Mouse (Mus musculus) right cerebral cortex, postnatal 14 days (tissue): ENCODE results near the gene Pappa2.

Source experiments
- DNase-seq: peaks from one replicate; pipeline ENCODE4 v3.0.0; 2022

The Pappa2 gene

DNA sequence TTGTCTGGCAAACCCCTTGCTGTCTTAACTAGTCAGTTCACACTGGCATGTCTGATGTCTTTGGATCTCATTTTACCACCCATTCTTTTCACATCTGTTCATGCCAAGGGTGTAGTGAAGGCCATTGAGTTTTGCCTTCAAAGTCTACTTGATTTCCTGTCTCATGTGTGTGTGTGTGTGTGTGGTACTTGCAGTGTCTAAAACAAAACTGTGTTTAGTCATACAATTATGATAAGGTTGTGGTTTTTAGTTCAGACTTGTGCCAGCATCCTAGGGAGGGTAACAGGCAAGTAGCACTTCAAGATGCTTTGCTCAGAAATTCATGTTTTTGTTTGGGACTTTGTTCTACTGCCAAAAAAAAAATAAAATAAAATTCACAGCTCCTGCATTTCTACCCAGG lies 216.1 kb downstream of the Pappa2 start:
- DNase-seq = no peak

DNA sequence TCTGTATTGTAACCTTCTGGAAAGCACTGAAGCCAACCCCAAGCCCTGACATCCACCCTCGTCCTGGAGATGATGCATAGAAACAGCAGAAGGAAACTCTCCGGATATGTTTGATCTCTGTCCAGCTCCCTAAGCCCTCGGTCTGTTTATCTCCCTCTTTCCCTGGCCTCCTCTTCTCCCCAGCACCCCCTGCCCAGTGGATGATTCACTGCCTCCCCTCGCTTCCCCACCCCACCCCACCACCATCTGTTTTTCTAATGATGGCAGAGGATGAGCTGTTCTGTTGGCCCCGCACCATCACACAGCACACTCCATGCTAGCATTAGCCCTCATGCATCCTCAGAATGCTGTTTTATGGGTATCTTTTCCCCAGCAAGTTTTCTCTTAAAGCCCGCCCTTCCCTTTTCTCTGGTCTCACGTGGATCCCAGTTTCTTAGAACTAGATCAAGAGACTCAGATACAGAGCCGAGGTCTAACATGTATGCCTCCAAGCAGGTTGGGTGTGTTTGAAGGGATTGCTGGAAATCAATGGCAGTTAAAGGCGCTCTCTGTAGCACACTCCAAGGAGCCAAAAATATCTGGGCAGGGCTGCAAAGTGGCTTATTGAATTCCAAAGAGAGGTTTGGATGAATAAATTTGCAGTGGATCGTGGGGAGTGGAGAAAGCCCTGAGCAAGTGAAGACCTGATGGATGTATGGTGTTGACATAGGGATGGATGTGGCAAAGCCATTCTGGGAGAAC lies 231.8 kb downstream of the Pappa2 start:
- DNase-seq = no peak

DNA sequence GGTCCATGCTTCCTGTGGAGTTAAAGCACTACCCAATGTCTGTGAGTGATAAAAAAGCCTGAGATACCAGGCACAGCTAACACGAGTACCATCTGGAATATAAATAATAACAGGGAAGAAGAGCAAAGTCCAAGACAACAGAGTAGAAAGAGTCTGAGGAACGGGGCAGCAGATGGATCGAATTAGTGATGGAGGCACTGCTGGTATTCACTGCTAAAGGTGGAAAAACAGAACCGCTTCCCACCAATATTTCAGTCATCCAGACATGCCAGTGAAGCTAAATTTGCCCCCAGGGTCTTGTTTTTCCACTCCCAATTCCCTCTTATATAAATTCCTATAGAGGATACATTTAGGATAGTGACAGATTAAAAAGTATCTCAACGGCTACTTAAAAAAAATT lies 238.8 kb downstream of the Pappa2 start:
- DNase-seq = no peak

DNA sequence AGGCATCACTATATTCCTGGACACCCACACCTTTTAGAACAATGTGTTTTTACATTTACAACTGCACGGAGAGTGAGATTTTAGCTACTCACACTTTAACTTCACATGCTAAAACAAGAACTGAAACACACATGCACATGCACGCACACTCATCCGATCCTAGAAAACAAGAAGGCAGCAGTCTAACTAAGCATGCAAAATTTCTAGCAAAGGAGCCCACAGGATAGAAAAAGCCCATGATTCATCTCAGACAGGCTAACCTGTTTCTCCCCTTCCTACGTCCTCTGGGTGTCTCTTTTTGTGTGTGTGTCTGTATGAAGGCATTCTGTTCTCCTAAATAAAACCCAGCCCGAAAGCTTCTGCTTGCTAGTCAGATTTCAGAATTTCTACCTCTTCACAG lies 239.3 kb downstream of the Pappa2 start:
- no peak for DNase-seq

DNA sequence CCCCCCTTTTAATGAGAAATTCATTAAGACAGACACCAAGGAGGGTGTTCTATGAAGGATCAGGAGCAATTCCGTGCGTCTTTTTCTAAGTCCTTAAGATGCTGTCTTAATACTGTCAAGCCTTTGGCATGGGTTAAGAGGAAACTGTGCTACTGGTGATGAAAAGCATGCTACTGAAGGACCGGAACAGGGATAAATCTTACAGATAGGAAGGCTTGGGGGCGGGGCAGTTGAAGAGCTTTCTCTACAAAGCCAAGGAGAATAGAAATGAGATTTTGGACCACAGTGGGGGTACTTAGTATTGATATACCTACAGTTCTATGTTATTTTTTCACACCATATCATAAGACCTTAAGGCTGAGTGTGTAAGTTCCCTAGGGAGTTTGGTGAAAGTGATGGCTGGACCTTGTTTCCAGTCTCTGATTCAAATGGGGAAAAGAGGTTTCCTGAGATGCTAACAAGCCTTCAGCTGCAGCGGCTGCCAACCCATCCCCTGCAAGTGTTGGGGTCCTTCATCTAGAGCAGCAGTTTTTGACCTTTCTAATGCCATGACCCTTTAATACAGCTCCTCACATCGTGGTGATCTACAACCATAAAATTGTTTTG lies 240.0 kb downstream of the Pappa2 start:
- no peak for DNase-seq

DNA sequence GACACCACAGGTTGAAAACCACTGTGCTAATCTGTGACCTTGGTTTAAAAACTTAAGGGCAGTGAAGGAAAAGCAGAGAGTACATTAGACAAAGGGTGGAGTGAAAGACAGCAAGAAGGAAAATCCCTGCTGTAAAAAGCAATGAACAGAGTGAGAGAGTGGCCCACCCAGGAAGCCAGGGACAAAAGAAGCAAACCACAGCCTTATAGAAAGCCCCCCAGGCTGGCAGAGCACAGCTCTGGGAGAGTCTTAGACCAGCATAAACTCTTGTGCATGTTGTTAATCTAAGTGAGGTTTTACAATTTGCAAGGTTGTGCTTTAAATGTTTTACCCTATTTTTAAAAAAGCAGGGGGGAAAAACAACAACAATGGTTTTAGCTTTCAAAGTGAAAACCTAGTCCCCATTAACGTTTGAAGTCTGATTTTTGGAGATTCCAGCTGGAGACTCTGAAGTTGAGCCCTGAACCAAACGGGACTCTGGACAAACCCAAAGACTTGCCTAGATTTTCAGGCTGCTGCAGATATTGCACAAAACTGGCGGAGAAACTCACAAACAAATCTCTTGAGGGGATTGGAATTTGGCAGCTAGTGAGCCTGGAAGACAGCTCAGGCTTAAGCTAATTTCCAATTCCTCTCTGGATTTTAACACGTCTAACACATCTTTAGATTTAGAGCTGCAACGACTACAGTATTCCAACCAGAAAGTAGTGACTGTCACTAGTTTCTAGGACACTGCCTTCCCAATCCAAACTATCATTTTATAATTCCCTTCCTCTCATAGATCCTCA lies 241.0 kb downstream of the Pappa2 start:
- DNase-seq = no peak

DNA sequence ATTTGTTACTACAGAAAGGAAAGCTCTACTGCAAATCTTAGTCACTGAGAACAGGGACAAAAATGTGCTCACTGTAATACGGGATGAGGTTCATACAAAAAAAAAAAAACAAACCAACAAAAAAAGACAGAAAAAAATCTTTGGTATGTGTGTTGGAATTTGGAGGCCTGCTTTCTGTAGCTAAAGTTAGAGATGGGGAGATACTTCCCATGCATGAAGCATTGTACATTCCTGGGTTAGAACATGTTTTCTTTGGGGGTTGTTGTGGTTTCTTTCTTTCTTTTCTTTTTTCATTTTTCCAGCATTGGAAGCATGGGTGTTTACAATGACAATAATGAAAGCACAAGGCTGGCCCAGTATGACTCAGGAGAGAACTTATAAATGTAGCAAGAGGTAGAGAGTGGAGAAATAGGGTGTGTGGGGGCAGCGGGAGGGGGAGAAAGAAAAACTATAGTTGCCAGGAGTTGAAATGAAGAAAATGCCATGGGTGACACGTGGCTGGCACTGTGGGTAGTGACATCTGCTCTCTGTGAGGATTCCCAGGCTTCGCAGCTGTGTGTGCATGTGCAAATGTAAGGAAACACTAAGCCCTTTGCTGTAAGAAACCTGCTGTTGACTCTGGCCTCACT lies 247.3 kb downstream of the Pappa2 start:
- DNase-seq = peak; percentile 20

DNA sequence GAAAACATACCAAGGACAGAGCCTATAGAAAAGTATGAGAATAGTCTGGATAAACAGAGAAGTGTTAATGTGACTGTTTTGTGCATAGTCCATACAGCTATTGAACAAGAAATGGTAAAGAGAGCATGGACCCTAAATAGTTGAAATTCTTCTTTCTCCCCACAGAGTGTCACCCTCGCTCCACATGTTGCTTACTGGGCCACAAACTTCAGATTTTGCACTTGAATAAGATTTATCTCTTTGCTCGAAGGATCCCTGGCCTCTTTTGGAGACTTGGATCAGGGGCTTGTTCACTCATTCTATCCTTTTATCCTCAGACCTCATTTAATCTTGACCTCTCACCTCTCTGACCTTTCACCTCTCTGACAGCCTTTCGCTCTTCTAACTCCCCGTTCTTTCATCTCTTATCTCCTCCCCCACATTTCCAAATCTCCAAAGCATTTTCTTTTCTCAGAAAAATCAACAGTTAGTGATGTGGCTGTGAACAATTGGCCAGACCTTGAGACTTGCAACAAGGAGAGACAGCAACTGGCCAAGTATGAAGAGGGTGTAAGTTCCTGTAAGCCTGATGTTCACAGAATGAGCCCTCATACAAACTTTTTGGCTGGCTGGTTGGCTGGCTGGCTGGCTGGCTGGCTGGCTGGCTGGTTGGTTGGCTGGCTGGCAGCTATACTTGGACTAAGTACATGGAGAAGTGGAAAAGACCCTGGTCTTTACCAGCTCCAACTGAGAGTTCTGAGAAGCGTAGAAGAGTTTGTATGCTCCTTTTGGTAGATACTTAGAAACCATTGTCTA lies 266.8 kb downstream of the Pappa2 start:
- DNase-seq = peak; percentile 23

DNA sequence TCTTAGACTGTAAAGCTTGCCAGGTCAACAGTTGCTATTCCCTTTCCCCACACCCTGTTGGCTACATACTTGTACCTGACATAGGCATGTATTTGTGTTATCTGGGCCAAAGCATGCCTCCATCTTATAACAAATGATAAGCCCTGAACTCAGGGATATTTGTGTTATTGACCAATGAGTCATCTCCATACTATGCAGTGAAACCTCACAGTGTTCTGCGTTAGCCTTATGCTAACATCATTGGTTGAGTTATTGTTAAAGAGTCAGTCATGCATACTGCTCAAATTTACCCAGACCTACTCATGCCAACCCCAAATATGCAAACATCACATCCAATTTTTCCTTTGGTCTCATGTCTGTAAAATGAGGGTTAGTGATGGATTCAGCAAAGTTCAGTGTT lies 279.0 kb downstream of the Pappa2 start:
- DNase-seq = no peak

DNA sequence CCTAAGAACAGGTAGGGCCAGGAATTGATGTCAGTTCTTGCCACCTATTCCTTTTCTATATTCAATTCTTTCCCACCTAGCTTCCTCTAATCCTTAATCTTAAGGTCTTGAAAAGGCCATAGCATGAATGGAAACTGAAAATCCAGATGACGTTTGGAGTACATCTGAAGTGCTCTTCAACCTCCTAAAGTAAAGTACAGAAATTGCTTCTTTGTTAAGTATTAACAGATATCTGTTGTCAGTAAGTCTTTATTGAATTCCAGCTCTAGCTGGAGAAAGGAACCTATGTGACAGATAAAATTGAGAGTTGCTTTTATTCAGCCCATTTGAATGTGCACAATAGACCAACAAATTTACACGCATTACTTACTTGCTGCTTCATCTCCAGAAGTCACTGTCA lies 280.1 kb downstream of the Pappa2 start:
- DNase-seq = no peak

DNA sequence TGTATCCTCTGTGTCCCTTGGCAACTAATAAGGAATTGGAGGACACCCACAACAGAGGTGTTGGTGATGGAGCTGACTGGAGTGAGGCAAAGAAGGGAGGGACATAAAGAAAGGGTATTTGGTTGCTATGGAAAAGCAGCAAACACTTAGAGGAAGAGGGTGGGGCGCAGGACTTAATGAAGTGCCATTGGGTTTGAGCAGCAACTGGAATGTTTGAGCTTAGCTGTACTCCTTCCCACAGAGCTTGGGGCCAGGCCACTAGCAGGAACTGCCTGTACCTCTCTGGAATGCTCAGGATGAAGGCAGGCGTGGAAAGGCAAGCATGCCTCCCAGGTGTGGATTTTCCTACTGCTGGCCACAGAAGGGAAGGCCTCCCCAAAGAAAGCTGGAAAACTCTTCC lies 281.0 kb downstream of the Pappa2 start:
- no peak for DNase-seq

DNA sequence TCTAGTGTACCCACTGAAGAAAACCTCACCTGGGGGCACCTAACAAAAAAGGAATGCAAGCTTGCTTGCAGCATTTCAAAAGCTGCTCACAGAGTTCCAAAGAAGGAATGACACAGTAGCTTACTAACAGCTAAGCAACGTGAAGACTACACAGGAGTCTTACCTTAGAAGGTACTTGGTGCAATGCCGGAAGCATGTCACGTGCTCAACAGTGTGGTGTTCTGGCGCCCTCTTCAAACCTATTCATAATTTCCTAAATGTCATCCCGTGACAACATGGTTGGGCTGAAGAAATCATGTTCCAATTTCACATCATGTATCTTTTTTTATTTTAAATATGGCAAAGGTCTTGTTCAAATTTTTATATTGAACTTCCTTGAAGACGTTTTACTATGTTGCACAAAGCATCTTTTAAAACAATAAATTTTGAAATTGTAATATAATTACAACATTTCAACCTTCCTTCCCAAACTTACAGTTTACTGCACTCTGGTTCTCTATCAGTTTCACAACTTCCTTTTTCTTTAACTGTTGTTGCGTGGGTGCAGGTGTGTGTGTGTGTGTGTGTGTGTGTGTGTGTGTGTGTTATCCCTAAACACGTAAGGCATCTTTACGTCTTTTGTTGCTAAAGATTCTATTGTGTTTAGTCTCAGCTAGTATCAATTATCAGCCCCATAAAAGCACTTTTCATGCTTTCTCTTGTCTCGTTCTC lies 282.3 kb downstream of the Pappa2 start:
- DNase-seq = no peak

DNA sequence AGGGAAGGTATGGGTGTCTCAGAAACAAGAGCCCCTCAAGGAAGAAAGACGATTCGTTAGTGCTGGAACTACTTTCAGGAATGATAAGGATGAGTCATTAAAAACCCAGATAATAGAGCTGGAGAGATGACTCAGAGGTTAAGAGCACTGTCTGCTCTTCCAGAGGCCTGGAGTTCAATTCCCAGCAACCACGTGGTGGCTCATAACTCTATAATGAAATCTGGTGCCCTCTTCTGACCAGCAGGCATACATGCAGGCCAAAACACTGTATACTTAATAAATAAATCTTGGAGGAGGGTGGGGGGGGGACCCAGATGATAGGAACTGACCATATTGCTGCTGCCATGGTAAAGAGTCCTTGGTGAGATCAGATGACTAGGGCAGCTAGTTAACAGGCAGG lies 282.9 kb downstream of the Pappa2 start:
- DNase-seq = no peak

DNA sequence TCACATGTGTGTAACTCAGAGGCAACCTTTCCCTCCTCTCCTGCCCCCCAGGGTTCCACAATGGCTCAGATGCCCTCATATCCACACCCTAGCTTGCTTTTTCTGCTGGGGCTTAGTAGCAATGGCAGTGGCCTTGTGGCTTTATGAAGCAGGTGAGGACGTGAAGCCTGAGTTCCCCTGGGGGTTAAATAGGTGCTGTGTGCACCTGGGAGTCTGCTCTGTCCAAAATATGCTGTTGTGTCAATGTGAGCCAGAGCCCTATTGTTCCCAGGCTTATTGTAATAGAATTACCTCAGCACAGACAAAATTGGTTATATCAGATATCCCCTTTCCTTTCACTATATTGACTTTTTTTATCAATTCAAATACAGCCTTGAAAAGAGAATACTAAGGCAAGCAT lies 292.6 kb downstream of the Pappa2 start:
- no peak for DNase-seq

DNA sequence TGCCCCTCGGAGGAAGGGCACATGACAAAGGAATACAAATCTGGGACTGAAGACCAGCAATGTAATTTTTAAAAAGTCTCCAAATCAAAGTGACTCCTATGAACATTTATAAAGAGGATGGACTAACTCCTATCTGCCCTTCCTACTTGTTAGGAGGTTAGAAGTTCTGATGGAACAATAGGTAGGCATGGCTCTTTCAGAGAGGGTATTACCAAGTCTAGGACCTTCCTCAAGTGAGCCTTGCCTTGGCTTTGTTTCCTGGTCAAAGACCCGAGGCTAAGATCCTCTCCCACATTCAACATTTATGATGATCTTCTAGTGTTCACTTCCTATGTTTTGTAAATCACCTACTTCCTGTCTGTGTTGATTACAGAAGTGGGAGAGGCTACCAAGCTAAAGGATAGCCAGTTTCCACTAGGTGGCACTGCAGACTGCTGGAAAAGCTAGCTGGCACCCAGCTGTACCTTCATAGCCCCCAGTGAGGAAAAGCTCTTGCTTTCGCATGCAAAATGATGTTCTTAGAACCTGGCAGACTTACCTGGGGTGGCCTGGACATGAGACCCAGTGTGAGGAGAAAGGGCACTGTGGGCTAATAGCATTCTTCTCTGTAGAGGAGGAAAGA lies 310.2 kb downstream of the Pappa2 start:
- DNase-seq = peak; percentile 69

DNA sequence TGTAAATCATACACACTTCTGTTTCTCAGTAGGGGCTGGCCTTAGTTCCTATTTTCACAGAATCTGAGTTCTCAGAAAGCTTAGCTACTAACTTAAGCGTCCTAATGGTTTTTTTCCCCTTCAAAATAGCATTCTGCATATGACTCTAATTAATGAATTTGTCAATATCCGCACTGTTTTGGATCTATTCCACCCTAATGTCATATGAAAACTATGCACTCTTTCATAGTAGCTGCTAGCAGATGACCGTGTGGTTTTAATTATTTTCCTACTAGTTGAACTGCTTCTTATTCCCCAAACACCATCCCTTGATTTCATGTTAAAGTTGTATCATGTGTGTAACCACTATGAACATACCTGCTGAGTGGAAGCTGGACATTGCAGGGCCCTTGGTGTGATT lies 314.3 kb downstream of the Pappa2 start:
- no peak for DNase-seq
